Mouse (Mus musculus): ENCODE results near the gene Olfr1247.
"Not testable (repeated sequence)": the region's sequence is repeated elsewhere in the genome, so short reads cannot be mapped to it uniquely, and the experiment has no call there.

The Olfr1247 gene

GRCm38 (mm10) chr2:89614030-89614429, at the start of gene Olfr1247:
TSS of gene Olfr1247 (minus strand) at chr2:89614130.
- DNase-seq, result no peak

- DNase-seq, result no peak
Observed at GRCm38 (mm10) chr2:89661367-89661766, 47.4 kb upstream of the Olfr1247 start, which contains the start of gene Olfr1250. TSS of gene Olfr1250 (minus strand) at chr2:89661467.

- no peak for DNase-seq
Observed at GRCm38 (mm10) chr2:89634883-89635282, 21.0 kb upstream of the Olfr1247 start, which contains the start of gene Olfr1249. TSS of gene Olfr1249 (minus strand) at chr2:89634983.

- not testable (repeated sequence) for DNase-seq
Observed at GRCm38 (mm10) chr2:89618145-89618544, 4.2 kb upstream of the Olfr1247 start, which contains the start of gene Olfr1248. TSS of gene Olfr1248 (minus strand) at chr2:89618245.

GRCm38 (mm10) chr2:89593057-89593456, 20.9 kb downstream of the Olfr1247 start, which contains the start of gene Olfr1246:
TSS of gene Olfr1246 (minus strand) at chr2:89593157.
- no peak for DNase-seq

GRCm38 (mm10) chr2:89578347-89578746, 35.6 kb downstream of the Olfr1247 start, which contains the start of gene Olfr1245:
TSS of gene Olfr1245 (minus strand) at chr2:89578447.
- no peak for DNase-seq

- DNase-seq, result not testable (repeated sequence)
Observed at GRCm38 (mm10) chr2:89562706-89563105, 51.2 kb downstream of the Olfr1247 start.

Data from kidney, postnatal 14 days (tissue).